Mouse (Mus musculus) liver, embryonic 11.5 days (tissue): ENCODE measurements around the gene Brpf1. TPM values are rescaled to one million over a fixed set of nuclear protein-coding genes. Genes with fewer than 3 reads are reported as not detected.

ENCODE experiments used
- ATAC-seq: fragments of 200-750 bp; cut with Nextera tagmentation; replicated peaks from 2 replicates; pipeline ENCODE4 v1.8.0; 2017; ENCODE audit warnings: moderate number of reproducible peaks, mild to moderate bottlenecking, moderate TSS enrichment, moderate library complexity; ENCODE audit not compliant: low FRiP score
- DNase-seq: peaks from one replicate; pipeline ENCODE4 v3.0.0-alpha.2; 2017; ENCODE audit warnings: low spot score
- H3K27ac ChIP-seq: fragments of 300-500 bp; sonication (generic); 2 replicates; pipeline ENCODE4 v1.5.1; 2014; ENCODE audit warnings: mild to moderate bottlenecking, low read depth, low read length, control low read depth
- H3K27me3 ChIP-seq: fragments of 300-500 bp; sonication (generic); replicated peaks from 2 replicates; pipeline ENCODE4 v1.6.1; 2014; ENCODE audit warnings: low read length, mixed read lengths; ENCODE audit not compliant: control insufficient read depth, insufficient read depth
- H3K36me3 ChIP-seq: fragments of 300-500 bp; sonication (generic); 2 replicates; pipeline ENCODE4 v1.6.1; 2014; ENCODE audit warnings: mild to moderate bottlenecking, low read length, moderate library complexity, mixed read lengths; ENCODE audit not compliant: control insufficient read depth, insufficient read depth
- H3K4me1 ChIP-seq: fragments of 300-500 bp; sonication (generic); replicated peaks from 2 replicates; pipeline ENCODE4 v1.6.1; 2014; ENCODE audit warnings: low read length, mixed read lengths; ENCODE audit not compliant: control insufficient read depth, insufficient read depth
- H3K4me2 ChIP-seq: fragments of 300-500 bp; sonication (generic); 2 replicates; pipeline ENCODE4 v1.6.1; 2014; ENCODE audit warnings: mild to moderate bottlenecking, control low read depth, moderate library complexity
- H3K4me3 ChIP-seq: fragments of 300-500 bp; sonication (generic); 2 replicates; pipeline ENCODE4 v1.5.1; 2014; ENCODE audit warnings: low read depth, low read length, control low read depth
- H3K9ac ChIP-seq: fragments of 300-500 bp; sonication (generic); 2 replicates; pipeline ENCODE4 v1.6.1; 2014; ENCODE audit warnings: low read depth, low read length, control low read depth
- H3K9me3 ChIP-seq: fragments of 300-500 bp; sonication (generic); 2 replicates; pipeline ENCODE4 v1.6.1; 2016; ENCODE audit warnings: low read length, inconsistent platforms, mixed read lengths; ENCODE audit not compliant: control insufficient read depth
- WGBS: fragments of 180-500 bp; shearing (Covaris S2); extraction: QIAGEN DNeasy Blood & Tissue Kit; methylation state at CpG from one replicate; pipeline ENCODE4 v1.1.7; 2014; 5-methylcytosine and 5-hydroxymethylcytosine counted together
- polyA plus RNA-seq: library from polyadenylated mRNA; unstranded; fragments of >200 nt; fragmentation: Nextera tagmentation; extraction: Ambion mirVana; gene quantifications from 2 replicates; pipeline ENCODE4 v1.2.1, GENCODE M21; 2014

The Brpf1 gene
- polyA plus RNA-seq, 1 experiment from 2014 or later, result 22.0 TPM

DNA sequence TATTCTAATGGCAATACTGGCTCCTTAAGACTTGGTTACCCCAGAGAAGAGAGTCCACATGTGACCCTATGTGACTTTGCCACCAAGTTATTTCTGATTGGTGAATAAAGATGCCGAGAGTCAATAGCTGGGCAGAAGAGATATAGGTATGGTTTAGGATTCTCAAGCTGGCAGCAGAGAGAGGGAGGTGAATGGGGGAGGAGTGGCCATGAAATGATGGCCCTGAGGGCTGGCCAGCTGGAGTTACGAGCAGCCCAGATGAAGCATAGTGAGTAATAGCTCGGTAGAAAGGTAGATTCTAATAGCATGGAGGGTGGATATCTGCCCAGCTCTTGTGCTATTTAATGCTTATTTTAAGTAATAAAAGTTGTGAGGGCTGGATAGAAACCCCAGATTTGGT lies 45.9 kb downstream of the Brpf1 start:
- H3K9ac ChIP-seq, result no peak overlapping the region
- H3K27me3 ChIP-seq, result no peaks in the 10 kb centered on the region
- H3K9me3 ChIP-seq, result no peaks in the 10 kb centered on the region
- no peaks in the 10 kb centered on the region for H3K36me3 ChIP-seq
- DNase-seq (no peak), ATAC-seq (no peak)
- no peak overlapping the region for H3K4me3 ChIP-seq
- no peak overlapping the region for H3K27ac ChIP-seq
- WGBS, result 72% methylated on average over 3 of the region's 3 CpGs
- H3K4me1 ChIP-seq, result peaks cover 7% of the 10 kb centered on the region; the same call in 1 of the 2 replicates
- H3K4me2 ChIP-seq, result no peak overlapping the region

DNA sequence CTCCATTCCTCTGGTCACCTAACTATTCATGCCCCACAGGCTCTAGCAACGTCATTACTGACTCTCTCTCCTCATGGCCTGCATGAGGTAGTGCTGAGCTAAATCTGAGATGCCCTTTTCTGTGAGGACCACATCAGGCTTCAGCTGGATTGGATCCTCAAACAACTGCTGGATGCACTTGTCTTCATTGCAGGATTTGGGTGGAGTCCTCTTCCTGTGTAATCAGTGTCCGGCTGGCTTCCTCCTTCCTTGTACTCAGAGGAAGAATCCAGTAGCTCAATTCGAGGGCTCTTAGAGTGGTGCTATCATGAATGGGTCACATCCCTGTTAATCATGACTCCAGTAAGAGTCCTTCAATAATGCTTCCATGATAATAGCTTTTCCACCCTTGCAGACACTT lies 46.8 kb downstream of the Brpf1 start:
- no peak for DNase-seq
- H3K9me3 ChIP-seq, result no peaks in the 10 kb centered on the region
- no peak overlapping the region for H3K4me3 ChIP-seq
- no peak for ATAC-seq
- 0 out of 2 replicates have a peak overlapping the region, but pooled peaks have one; percentile 9 for H3K9ac ChIP-seq
- H3K27ac ChIP-seq, result no peak overlapping the region
- H3K27me3 ChIP-seq, result no peaks in the 10 kb centered on the region
- H3K36me3 ChIP-seq, result no peaks in the 10 kb centered on the region
- peaks cover 7% of the 10 kb centered on the region; the same call in 1 of the 2 replicates for H3K4me1 ChIP-seq
- no peak overlapping the region for H3K4me2 ChIP-seq
- 61% methylated on average over 3 of the region's 3 CpGs for WGBS

DNA sequence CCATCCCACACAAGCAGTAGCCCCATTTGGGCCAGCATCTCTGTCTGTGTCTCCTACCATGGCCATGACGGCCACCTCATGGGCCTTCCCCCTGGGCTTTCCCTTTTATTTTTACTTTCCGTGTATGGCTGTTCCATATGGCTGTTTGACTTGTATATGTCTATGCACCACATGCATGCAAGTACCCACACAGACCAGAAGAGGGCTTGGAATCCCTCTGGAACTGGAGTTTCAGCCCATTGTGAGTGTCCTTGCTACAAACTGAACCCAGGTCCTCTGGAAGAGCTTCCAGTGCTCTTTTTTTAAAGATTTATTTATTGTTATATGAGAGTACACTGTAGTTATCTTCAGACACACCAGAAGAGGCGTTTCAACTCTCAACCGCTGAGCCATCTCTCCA lies 54.5 kb downstream of the Brpf1 start:
- ATAC-seq (no peak; the same call in 1 of the 2 replicates), DNase-seq (no peak)
- no peaks in the 10 kb centered on the region for H3K27me3 ChIP-seq
- no peaks in the 10 kb centered on the region for H3K9me3 ChIP-seq
- no peaks in the 10 kb centered on the region for H3K36me3 ChIP-seq
- WGBS, result 72% methylated on average over 4 of the region's 4 CpGs
- H3K4me2 ChIP-seq, result no peak overlapping the region
- no peak overlapping the region for H3K27ac ChIP-seq
- H3K4me3 ChIP-seq, result no peak overlapping the region
- no peak overlapping the region for H3K9ac ChIP-seq
- no peaks in the 10 kb centered on the region for H3K4me1 ChIP-seq

DNA sequence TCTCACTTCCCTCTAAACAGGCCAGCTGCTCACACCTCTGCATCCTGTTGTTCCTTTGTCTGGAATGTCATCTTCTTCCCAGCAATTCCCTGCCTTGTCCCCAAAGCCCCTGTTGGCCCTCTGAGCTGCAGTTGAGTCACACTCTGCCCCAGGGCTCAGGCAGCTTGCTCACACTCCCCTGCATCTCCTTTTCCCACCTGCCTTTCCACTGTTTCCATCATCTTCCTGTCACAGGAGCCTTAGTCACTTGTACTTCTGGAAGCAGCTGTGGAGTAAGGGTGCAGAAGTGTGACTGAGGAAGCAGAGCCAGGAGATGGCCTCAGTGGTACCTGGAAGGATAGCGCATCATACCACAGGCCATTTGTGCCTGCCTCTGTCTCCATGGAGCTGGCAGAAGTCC lies 55.3 kb downstream of the Brpf1 start:
- Histone ChIP-seq H3K9ac (no peak overlapping the region), H3K27me3 (no peaks in the 10 kb centered on the region), H3K27ac (no peak overlapping the region), H3K4me2 (no peak overlapping the region), H3K4me1 (no peaks in the 10 kb centered on the region), H3K4me3 (no peak overlapping the region), H3K36me3 (no peaks in the 10 kb centered on the region), H3K9me3 (no peaks in the 10 kb centered on the region)
- no peak for DNase-seq
- 100% methylated on average over 1 of the region's 1 CpGs for WGBS
- no peak for ATAC-seq

DNA sequence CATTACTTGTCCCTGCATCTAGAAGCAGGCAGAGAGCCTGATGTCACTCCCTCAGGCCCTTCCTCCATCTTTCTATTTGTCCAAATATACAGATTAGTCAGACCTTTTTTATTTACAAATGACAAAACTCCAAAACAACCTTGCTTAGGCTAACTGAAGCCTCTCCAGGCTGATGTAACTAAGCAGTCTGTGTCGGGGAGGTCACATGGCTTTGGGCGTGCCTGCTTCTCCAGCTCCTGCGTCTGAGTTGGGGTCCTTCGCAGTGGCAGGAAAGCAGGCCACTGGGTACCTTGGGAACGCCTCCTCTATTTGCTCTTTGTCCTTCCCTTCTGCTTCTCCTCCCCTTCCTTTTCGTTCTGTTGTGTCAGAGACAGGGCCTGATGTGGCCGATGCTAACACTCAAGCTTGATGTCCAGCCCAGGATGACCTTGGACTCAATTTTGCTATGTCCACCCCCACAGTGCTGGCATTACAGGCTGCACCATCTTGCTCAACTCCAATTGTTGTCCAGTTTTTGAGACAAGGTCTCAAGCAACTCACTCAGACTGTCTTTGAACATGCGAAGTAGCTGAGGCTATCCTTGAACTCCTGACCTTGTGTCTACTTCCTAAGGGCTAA lies 57.7 kb downstream of the Brpf1 start:
- Histone ChIP-seq H3K9ac (no peak overlapping the region), H3K4me2 (no peak overlapping the region), H3K27me3 (no peaks in the 10 kb centered on the region), H3K27ac (no peak overlapping the region), H3K9me3 (no peaks in the 10 kb centered on the region), H3K36me3 (peaks cover 4% of the 10 kb centered on the region; the same call in 1 of the 2 replicates), H3K4me3 (no peak overlapping the region), H3K4me1 (no peaks in the 10 kb centered on the region)
- no peak for DNase-seq
- WGBS, result 68% methylated on average over 8 of the region's 8 CpGs
- no peak for ATAC-seq

DNA sequence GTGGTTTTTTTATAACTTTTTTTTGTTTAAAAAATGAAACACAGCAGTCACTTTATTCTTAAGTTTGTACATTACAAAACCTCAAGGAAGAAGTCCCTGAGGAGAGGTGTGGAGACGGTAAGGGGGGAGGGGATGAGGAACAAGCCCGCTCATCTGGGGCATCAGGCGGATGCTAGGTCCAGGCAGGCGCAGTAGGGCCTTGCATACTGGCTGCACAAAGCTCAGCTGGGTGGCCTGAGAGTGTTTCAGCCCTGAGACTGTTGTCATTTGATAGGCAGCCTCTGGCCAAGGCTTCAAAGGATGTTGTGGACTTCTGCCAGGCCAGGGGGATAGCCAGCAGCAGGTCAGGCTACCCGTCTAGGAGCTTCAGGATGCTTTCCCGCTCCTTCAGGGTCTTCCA lies 59.7 kb downstream of the Brpf1 start:
- no peak overlapping the region for H3K9ac ChIP-seq
- H3K9me3 ChIP-seq, result no peaks in the 10 kb centered on the region
- H3K4me2 ChIP-seq, result no peak overlapping the region
- peaks cover 13% of the 10 kb centered on the region; the same call in 1 of the 2 replicates for H3K36me3 ChIP-seq
- no peaks in the 10 kb centered on the region for H3K27me3 ChIP-seq
- WGBS, result 87% methylated on average over 6 of the region's 6 CpGs
- no peaks in the 10 kb centered on the region for H3K4me1 ChIP-seq
- no peak overlapping the region for H3K4me3 ChIP-seq
- ATAC-seq (no peak), DNase-seq (no peak)
- H3K27ac ChIP-seq, result no peak overlapping the region

DNA sequence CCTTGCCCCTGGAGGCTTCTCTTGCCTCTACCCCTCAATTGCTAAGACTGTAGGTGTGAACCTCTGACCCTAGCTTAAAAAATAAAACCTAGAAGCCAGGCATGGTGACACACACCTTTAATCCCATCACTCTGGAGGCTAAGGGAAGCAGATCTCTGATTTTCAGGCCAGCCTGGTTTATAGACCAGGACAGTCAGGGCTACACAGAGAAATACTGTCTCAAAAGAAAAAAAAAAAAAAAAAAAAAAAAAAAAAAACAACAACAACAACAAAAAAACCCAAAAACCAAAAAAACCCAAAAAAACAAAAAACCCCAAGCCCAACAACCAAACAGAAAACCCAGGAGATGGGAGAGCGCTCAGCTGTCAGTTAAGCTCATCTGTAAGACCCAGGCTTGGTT lies 60.6 kb downstream of the Brpf1 start:
- no peak for DNase-seq
- Histone ChIP-seq H3K4me3 (no peak overlapping the region), H3K9me3 (no peaks in the 10 kb centered on the region), H3K27me3 (no peaks in the 10 kb centered on the region), H3K4me1 (no peaks in the 10 kb centered on the region), H3K9ac (no peak overlapping the region), H3K4me2 (no peak overlapping the region), H3K27ac (no peak overlapping the region), H3K36me3 (peaks cover 20% of the 10 kb centered on the region)
- WGBS, result 100% methylated on average over 1 of the region's 1 CpGs
- no peak for ATAC-seq

DNA sequence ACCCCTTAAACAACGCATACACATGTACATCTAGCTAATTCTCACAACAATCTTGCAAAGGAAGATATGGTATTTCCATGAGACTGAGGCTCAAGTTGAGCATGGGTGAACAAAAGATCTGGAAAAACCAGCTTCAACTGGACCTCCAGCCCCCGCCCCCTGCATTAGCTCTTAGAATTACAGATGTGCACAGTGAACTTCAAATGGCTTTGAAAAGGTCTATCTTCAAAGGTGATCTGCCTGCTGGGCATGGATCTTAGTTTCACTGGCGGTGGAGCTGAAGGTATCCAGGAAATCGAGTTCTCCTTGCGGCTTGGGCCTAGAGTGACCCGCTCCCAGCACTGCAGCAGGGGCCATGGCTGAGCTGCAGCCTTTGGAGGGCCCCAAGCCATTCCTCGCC lies 61.2 kb downstream of the Brpf1 start:
- H3K4me2 ChIP-seq, result no peak overlapping the region
- 0 out of 2 replicates have a peak, but pooled peaks cover 2% of the 10 kb centered on the region for H3K4me1 ChIP-seq
- DNase-seq, result no peak
- H3K27me3 ChIP-seq, result no peaks in the 10 kb centered on the region
- H3K27ac ChIP-seq, result no peak overlapping the region
- H3K36me3 ChIP-seq, result peaks cover 21% of the 10 kb centered on the region
- 93% methylated on average over 7 of the region's 7 CpGs for WGBS
- no peak overlapping the region for H3K4me3 ChIP-seq
- no peak overlapping the region for H3K9ac ChIP-seq
- no peak for ATAC-seq
- H3K9me3 ChIP-seq, result no peaks in the 10 kb centered on the region

DNA sequence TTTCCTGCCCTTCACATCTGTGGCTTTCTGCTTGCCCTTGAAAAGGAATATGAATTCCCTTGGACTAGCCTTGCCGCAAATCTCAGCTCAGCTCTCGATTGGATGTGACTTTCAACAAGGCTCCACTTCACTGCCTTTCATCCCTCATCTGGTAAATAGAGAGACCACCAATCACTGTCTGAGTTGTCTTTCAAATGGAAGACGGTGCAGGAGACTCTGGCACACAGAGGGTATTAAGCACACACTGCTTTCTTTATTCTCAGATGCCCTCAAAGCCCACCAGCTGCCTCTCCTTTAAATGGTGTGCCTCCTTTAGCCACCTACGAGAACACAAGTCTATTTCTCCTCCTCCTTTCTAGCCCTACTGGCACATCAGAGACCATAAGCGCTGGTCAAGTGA lies 61.6 kb downstream of the Brpf1 start:
- no peak overlapping the region for H3K4me2 ChIP-seq
- H3K9me3 ChIP-seq, result no peaks in the 10 kb centered on the region
- H3K9ac ChIP-seq, result no peak overlapping the region
- no peak overlapping the region for H3K27ac ChIP-seq
- no peaks in the 10 kb centered on the region for H3K27me3 ChIP-seq
- H3K4me3 ChIP-seq, result no peak overlapping the region
- H3K36me3 ChIP-seq, result peaks cover 23% of the 10 kb centered on the region
- ATAC-seq (no peak), DNase-seq (no peak)
- peaks cover 6% of the 10 kb centered on the region; the same call in 1 of the 2 replicates for H3K4me1 ChIP-seq
- WGBS, result 87% methylated on average over 5 of the region's 5 CpGs
